Mouse (Mus musculus) C2C12 (cell line): Measurements from ENCODE around the gene Trip4.

Source experiments
- CEBPB ChIP-seq: IDR thresholded peaks from one replicate; pipeline ENCODE4 v1.6.1; 2011; ENCODE audit warnings: low read depth, mild to moderate bottlenecking, control low read depth, moderate library complexity
- CTCF ChIP-seq: IDR thresholded peaks from one replicate; pipeline ENCODE4 v1.5.1; 2011; ENCODE audit not compliant: control insufficient read depth, insufficient read depth, insufficient read length
- MYOD1 ChIP-seq: IDR thresholded peaks from one replicate; pipeline ENCODE4 v1.6.1; 2011; ENCODE audit warnings: low read depth; ENCODE audit not compliant: control insufficient read depth, insufficient read length
- MYOG ChIP-seq: IDR thresholded peaks from one replicate; pipeline ENCODE4 v1.6.1; 2011; ENCODE audit not compliant: control insufficient read depth, insufficient read length; ENCODE audit errors: extremely low read depth
- USF1 ChIP-seq: IDR thresholded peaks from one replicate; pipeline ENCODE4 v1.6.1; 2011; ENCODE audit warnings: low read depth, mild to moderate bottlenecking, control low read depth, moderate library complexity

DNA sequence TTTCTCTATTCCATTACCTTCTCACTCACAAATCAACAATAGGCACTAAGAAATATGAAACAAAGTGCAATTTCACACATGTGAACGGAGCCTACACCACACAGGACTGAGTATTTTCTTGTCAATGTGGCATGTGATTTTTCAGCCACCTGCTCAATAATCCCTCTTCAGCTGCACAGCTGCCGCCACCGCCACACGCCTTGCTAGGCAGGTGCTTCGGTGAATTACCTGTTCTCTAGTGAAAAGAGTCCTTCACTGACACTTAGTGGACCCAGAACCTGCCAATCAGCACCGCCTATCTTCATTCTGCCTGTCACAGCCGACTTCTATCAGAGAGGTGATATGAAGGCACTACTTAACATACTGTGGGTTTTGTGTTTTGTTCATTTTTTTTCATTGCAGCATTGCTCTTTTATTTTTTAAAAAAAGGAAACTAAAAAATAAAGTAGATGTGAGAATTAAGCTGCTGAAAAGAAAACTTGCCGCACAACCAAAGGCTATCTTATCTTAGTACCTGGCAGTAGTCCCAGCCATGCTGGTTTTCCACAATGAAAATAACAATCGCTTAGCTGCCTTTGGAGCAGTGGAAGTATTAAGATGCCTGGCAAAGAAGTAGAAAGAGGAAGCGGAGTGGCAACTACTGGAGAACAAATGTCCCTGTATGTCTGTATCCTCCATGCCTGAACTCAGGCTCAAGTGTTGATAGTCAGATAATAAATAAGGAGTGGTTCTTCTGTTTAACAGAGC is 84.7 kb downstream of the Trip4 start:
- no peak for TF ChIP-seq USF1
- TF ChIP-seq CTCF, result no peak
- no peak for TF ChIP-seq MYOD1
- TF ChIP-seq MYOG, result no peak
- no peak for TF ChIP-seq CEBPB
